Mouse (Mus musculus): ENCODE results near the gene Bloc1s2. TPM values are rescaled to one million over a fixed set of nuclear protein-coding genes. Genes with fewer than 3 reads are reported as not detected.

Gene Bloc1s2
- total and polyA plus RNA-seq, 3 experiments, result 92.4 to 115 (median 96.3) TPM

GRCm38 (mm10) chr19:44183968-44184367 lies 37.7 kb upstream of the Bloc1s2 start:
- Histone ChIP-seq H3K4me3 (replicated peaks in 1 of 3; ENCODE audit: low read depth in 2 of 3, low read length in 2 of 3, poor library complexity in 1 of 3) (no peak overlapping the region), H3K4me2 (ENCODE audit: insufficient read depth, low read depth, poor library complexity, severe bottlenecking) (no peak overlapping the region), H3K9me3 (replicated peaks; ENCODE audit: low read length) (no peaks in the 10 kb centered on the region), H3K79me2 (replicated peaks; ENCODE audit: control insufficient read depth, extremely low read depth, insufficient read depth, poor library complexity, severe bottlenecking) (no peaks in the 10 kb centered on the region), H3K27ac (ENCODE audit: insufficient read depth, low read depth) (no peak overlapping the region), H3K4me1 (ENCODE audit: control insufficient read depth in 1 of 2, insufficient read depth in 2 of 2) (no peaks in the 10 kb centered on the region), H3K36me3 (replicated peaks in 1 of 2; ENCODE audit: control insufficient read depth in 1 of 2, insufficient read depth in 1 of 2, low read length in 1 of 2) (no peaks in the 10 kb centered on the region), H3K9ac (ENCODE audit: insufficient read depth, low read depth) (no peak overlapping the region), H3K27me3 (replicated peaks) (peaks cover 15% of the 10 kb centered on the region)
- in situ Hi-C loops (cut with MboI; ENCODE audit: low pct_ligation_motif_present, low pct_unique_long_range_greater_than_20kb, low sequenced_read_pairs) (no loop called here), dilution Hi-C loops (cut with MboI; ENCODE audit: extremely low pct_ligation_motif_present, extremely low pct_unique_long_range_greater_than_20kb, low sequenced_read_pairs) (no loop called here)
- DNase-seq (ENCODE audit: extremely low read depth), result no peak
- TF ChIP-seq ZMIZ1 (IDR thresholded peaks at IDR 0.05; ENCODE audit: low read depth, low read length), result no peak
- TF ChIP-seq MAZ (IDR thresholded peaks at IDR 0.05; ENCODE audit: low read depth, low read length), result no peak
- no peak for TF ChIP-seq USF1 (IDR thresholded peaks at IDR 0.05; ENCODE audit: low read depth, low read length)
- no peak for TF ChIP-seq NELFE (IDR thresholded peaks at IDR 0.05; ENCODE audit: low read depth, low read length)

GRCm38 (mm10) chr19:44180502-44180901 lies 34.3 kb upstream of the Bloc1s2 start:
- DNase-seq (ENCODE audit: extremely low read depth), result no peak
- dilution Hi-C loops (cut with MboI; ENCODE audit: extremely low pct_ligation_motif_present, extremely low pct_unique_long_range_greater_than_20kb, low sequenced_read_pairs), result no loop called here

GRCm38 (mm10) chr19:44176741-44177140 lies 30.5 kb upstream of the Bloc1s2 start:
- H3K9me3 ChIP-seq (replicated peaks; ENCODE audit: low read length), result peaks cover 15% of the 10 kb centered on the region
- H3K4me2 ChIP-seq (ENCODE audit: insufficient read depth, low read depth, poor library complexity, severe bottlenecking), result no peak overlapping the region
- H3K4me1 ChIP-seq (ENCODE audit: control insufficient read depth in 1 of 2, insufficient read depth in 2 of 2), result peaks cover 0 to 2% of the 10 kb centered on the region in 2 experiments; a peak in 1 of 4 replicates
- no peaks in the 10 kb centered on the region for H3K36me3 ChIP-seq (replicated peaks in 1 of 2; ENCODE audit: control insufficient read depth in 1 of 2, insufficient read depth in 1 of 2, low read length in 1 of 2)
- no peak overlapping the region for H3K4me3 ChIP-seq (replicated peaks in 1 of 3; ENCODE audit: low read depth in 2 of 3, low read length in 2 of 3, poor library complexity in 1 of 3)
- in situ Hi-C loops (cut with MboI; ENCODE audit: low pct_ligation_motif_present, low pct_unique_long_range_greater_than_20kb, low sequenced_read_pairs), result no loop called here
- no peaks in the 10 kb centered on the region for H3K27me3 ChIP-seq (replicated peaks)
- no peak for TF ChIP-seq PAX5 (IDR thresholded peaks at IDR 0.05; ENCODE audit: low read length)
- TF ChIP-seq NELFE (IDR thresholded peaks at IDR 0.05; ENCODE audit: low read depth, low read length), result no peak
- TF ChIP-seq EP300 (IDR thresholded peaks at IDR 0.05; ENCODE audit: low read length), result no peak
- no peak for TF ChIP-seq GABPA (IDR thresholded peaks at IDR 0.05; ENCODE audit: insufficient replicate concordance, low read depth, low read length)
- TF ChIP-seq USF2 (conservative IDR thresholded peaks at IDR 0.05; ENCODE audit: low read depth, low read length), result no peak
- TF ChIP-seq ELF1 (IDR thresholded peaks at IDR 0.05; ENCODE audit: low read depth, low read length), result no peak
- TF ChIP-seq E2F4 (IDR thresholded peaks at IDR 0.05; ENCODE audit: insufficient replicate concordance, low read depth, low read length), result no peak
- DNase-seq (ENCODE audit: extremely low read depth), result no peak
- no peaks in the 10 kb centered on the region for H3K79me2 ChIP-seq (replicated peaks; ENCODE audit: control insufficient read depth, extremely low read depth, insufficient read depth, poor library complexity, severe bottlenecking)
- no peak overlapping the region for H3K9ac ChIP-seq (ENCODE audit: insufficient read depth, low read depth)
- no peak overlapping the region for H3K27ac ChIP-seq (ENCODE audit: insufficient read depth, low read depth)
- dilution Hi-C loops (cut with MboI; ENCODE audit: extremely low pct_ligation_motif_present, extremely low pct_unique_long_range_greater_than_20kb, low sequenced_read_pairs), result no loop called here

More at GRCm38 (mm10) chr19:44180502-44180901, 34.3 kb upstream of the Bloc1s2 start:
- Histone ChIP-seq H3K79me2 (replicated peaks; ENCODE audit: control insufficient read depth, extremely low read depth, insufficient read depth, poor library complexity, severe bottlenecking) (no peaks in the 10 kb centered on the region), H3K4me2 (ENCODE audit: insufficient read depth, low read depth, poor library complexity, severe bottlenecking) (no peak overlapping the region), H3K27ac (ENCODE audit: insufficient read depth, low read depth) (no peak overlapping the region), H3K4me3 (replicated peaks in 1 of 3; ENCODE audit: low read depth in 2 of 3, low read length in 2 of 3, poor library complexity in 1 of 3) (no peak overlapping the region), H3K36me3 (replicated peaks in 1 of 2; ENCODE audit: control insufficient read depth in 1 of 2, insufficient read depth in 1 of 2, low read length in 1 of 2) (no peaks in the 10 kb centered on the region), H3K27me3 (replicated peaks) (peaks cover 7% of the 10 kb centered on the region), H3K9me3 (replicated peaks; ENCODE audit: low read length) (peaks cover 10% of the 10 kb centered on the region), H3K9ac (ENCODE audit: insufficient read depth, low read depth) (no peak overlapping the region), H3K4me1 (ENCODE audit: control insufficient read depth in 1 of 2, insufficient read depth in 2 of 2) (no peaks in the 10 kb centered on the region)
- in situ Hi-C loops (cut with MboI; ENCODE audit: low pct_ligation_motif_present, low pct_unique_long_range_greater_than_20kb, low sequenced_read_pairs), result no loop called here
- TF ChIP-seq HCFC1 (IDR thresholded peaks at IDR 0.05; ENCODE audit: low read depth, low read length) (no peak), NRF1 (IDR thresholded peaks at IDR 0.05; ENCODE audit: low read depth, low read length) (no peak), ZC3H11A (IDR thresholded peaks at IDR 0.05; ENCODE audit: low read depth, low read length) (no peak), MEF2A (IDR thresholded peaks at IDR 0.05; ENCODE audit: borderline replicate concordance, low read depth, low read length) (no peak), BHLHE40 (IDR thresholded peaks at IDR 0.05; ENCODE audit: low read depth, low read length) (no peak), USF2 (conservative IDR thresholded peaks at IDR 0.05; ENCODE audit: low read depth, low read length) (no peak), ZNF384 (IDR thresholded peaks at IDR 0.05; ENCODE audit: low read depth, low read length) (no peak), SIN3A (IDR thresholded peaks at IDR 0.05; ENCODE audit: low read length) (no peak), CHD1 (IDR thresholded peaks at IDR 0.05; ENCODE audit: low read depth, low read length) (no peak), E2F4 (IDR thresholded peaks at IDR 0.05; ENCODE audit: insufficient replicate concordance, low read depth, low read length) (no peak), TBP (conservative IDR thresholded peaks at IDR 0.05; ENCODE audit: low read depth, low read length) (no peak), PAX5 (IDR thresholded peaks at IDR 0.05; ENCODE audit: low read length) (no peak), MAX (IDR thresholded peaks at IDR 0.05; ENCODE audit: low read length) (no peak), JUN (IDR thresholded peaks at IDR 0.05; ENCODE audit: insufficient read depth, low read depth, low read length) (no peak), IRF4 (IDR thresholded peaks at IDR 0.05; ENCODE audit: low read depth, low read length) (no peak), MAFK (IDR thresholded peaks at IDR 0.05; ENCODE audit: insufficient replicate concordance, low read length) (no peak), RCOR1 (conservative IDR thresholded peaks at IDR 0.05; ENCODE audit: low read depth, low read length) (no peak)
